Mouse (Mus musculus): ENCODE results near the gene Gpr162. TPM values are rescaled to one million over a fixed set of nuclear protein-coding genes. Genes with fewer than 3 reads are reported as not detected.
A peak's percentile ranks its signal among the peaks of the same experiment; 100 is the strongest.
"Not testable (repeated sequence)": the region's sequence is repeated elsewhere in the genome, so short reads cannot be mapped to it uniquely, and the experiment has no call there.

Gpr162 gene
- polyA plus RNA-seq, 1 experiment: not detected

DNA sequence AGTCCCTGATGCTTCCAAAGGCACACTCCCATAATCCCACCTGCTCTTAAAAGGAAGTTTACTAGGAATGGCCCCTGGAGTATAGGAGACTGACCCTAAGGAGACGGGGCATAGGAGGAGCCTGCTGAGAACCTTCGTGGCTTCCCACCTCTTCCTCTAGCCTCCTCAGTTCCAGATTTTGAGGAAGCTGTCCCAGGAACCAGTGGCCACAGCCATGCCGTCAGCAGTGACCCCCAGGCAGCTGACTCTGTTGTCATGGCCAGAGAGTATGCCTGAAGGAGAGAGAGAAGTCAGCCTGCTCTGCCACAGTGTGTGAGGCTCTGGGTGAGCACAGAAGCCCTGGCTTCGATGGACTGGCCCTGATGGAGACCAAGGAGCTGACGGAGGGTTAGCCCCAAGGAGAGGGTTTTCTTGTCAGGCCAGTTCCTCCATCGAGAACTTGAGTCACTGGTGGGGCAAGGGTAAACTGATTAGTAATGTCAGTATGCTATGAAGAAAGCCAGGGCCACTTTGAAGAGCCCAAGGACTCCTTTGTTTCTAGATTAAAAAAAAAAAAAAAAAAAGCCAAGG is 29.2 kb downstream of the Gpr162 start:
- Histone ChIP-seq H3K27ac (replicated peaks; ENCODE audit: low read depth, low read length) (peak overlapping the region; percentile 57), H3K4me1 (ENCODE audit: control insufficient read depth, insufficient read depth, insufficient read length, low read length) (0 out of 2 replicates have a peak, but pooled peaks cover 3% of the 10 kb centered on the region), H3K4me3 (ENCODE audit: insufficient read depth, low read depth, low read length) (no peak overlapping the region)

DNA sequence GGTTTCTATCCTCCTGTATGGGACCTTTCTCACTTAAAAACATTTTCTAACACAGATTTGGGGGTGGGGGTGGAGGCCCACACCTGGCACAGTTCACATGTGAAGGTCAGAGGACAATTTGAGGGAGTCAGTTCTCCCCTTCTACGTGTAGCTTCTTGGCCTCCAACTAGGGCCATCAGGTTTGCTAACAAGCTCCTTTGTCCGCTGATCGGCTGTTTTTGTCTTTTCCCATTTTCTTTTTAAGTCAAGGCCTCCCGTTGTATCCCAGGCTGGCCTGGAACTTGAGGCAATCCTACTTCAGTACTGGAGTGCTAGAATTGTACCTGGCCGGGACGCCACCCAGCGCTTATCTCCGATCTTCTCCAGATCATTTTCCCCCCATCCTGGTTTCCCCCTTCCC is 32.1 kb downstream of the Gpr162 start:
- no peak overlapping the region for H3K4me3 ChIP-seq (ENCODE audit: insufficient read depth, low read depth, low read length)
- no peak overlapping the region for H3K27ac ChIP-seq (replicated peaks; ENCODE audit: low read depth, low read length)
- H3K4me1 ChIP-seq (ENCODE audit: control insufficient read depth, insufficient read depth, insufficient read length, low read length): 0 out of 2 replicates have a peak, but pooled peaks cover 6% of the 10 kb centered on the region

DNA sequence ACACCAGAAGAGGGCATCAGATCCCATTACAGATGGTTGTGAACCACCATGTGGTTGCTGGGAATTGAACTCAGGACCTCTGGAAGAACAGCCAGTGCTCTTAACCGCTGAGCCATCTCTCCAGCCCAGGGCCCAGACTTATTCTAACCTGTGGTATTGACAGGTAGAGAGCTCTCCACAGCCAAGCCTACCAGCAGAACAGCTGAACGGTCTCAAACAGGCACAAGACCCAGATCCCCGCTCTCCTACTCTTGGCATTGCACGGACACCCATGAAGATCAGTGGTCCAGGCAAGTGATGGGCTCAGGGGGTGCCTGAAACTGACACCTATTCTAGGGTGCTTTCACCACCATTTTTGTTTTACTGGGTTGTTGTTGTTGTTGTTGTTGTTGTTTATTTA is 32.6 kb downstream of the Gpr162 start:
- not testable (repeated sequence) for H3K4me3 ChIP-seq (ENCODE audit: insufficient read depth, low read depth, low read length); H3K27ac ChIP-seq (replicated peaks; ENCODE audit: low read depth, low read length)

DNA sequence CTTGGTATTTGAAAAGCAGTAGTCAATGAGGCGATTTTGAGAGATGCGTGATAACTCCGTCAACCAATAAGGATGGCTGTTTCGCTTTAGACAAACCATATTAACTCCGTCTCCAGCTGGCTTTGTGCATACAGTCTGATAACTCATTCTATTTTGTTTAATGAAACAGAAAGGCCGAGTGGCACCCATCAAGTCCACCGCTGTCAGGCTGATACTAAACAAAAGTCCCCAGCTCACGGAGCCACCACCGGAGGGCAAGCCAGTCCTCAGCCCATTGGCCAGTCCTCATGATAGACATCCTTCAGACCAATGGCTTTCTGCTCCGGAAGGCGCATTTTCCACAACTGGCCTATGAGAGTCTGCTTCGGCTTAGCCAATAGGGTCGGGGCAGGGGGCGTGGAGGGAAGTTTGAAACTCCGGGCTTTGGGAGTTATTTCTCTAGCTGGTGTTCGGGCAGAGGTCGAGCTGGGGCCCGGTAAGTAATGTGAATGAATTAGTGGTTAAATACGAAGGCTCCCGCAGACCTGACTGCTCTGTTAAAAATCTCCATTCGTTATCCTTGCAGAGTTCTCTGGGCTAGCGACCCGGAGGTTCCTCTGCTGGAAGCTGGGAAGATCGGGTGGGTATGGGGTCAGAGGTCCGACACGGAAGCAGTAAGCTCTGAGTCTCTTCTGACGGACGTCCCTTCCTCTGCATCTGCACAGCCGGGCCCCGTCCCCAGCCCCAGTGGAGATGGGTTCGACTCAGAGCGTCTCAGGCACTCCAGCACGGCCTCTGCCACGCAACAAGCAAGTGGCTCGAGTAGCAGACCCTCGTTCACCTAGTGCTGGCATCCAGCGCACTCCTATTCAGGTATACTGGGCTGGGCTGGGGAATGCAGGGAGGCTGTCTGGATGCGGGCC is 33.7 kb downstream of the Gpr162 start:
- peak overlapping the region; percentile 33 for H3K27ac ChIP-seq (replicated peaks; ENCODE audit: low read depth, low read length)
- peak overlapping the region; percentile 64 for H3K4me3 ChIP-seq (ENCODE audit: insufficient read depth, low read depth, low read length)
- H3K4me1 ChIP-seq (ENCODE audit: control insufficient read depth, insufficient read depth, insufficient read length, low read length): 0 out of 2 replicates have a peak, but pooled peaks cover 6% of the 10 kb centered on the region

More for the DNA sequence above, 32.6 kb downstream of the Gpr162 start:
- not testable (repeated sequence) for H3K4me1 ChIP-seq (ENCODE audit: control insufficient read depth, insufficient read depth, insufficient read length, low read length)

DNA sequence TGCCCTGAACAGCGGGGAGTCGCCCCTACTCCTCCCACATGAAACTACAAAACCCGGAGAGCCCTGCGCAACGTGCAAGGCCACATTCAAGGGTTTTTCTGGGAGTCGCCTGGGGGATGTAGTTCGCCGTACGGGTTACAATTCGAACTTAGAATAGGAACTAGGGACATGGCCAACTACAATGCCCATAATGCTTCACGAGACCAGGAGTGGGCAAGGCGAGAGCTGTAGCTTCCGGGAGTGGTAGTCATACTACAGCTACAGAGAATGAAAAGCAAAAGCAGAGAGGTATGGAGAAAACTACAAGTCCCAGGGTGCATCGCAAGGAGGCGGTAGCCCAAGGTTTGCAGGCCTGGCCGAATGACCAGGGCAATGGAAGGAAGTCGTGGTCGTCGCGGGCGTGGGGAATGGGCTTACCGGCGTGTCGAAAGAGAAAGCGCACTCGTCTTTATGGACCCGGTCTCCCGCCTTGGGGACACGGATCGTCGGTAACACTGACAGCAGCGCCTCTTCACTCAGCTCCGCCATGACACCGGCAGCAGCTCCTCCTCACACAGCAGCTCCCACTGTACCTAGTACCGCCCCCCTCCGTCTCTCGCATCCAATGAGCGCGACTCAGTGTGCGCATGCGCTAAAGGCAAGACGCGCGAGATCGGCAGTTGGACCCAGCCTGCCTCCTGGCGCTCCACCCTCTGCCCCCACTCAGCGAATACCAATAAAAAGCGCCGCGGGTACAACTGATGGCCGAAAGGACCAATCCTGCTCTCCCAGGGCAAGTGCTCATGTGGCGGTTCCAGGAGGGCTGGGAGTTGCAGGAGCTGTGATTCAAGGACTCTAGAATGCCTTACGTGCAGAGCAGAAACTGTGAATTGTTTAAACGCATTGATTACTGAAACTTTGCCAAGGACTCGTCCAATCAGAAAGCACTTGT is 34.6 kb downstream of the Gpr162 start, which contains the start of the genes Usp5 and Cdca3:
Gene Usp5 (minus strand): TSS at position 617 of the 931 bp plus-strand sequence.
Gene Cdca3 (plus strand): TSS at position 680 of the 931 bp plus-strand sequence.
- 0 out of 2 replicates have a peak, but pooled peaks cover 6% of the 10 kb centered on the region for H3K4me1 ChIP-seq (ENCODE audit: control insufficient read depth, insufficient read depth, insufficient read length, low read length)

DNA sequence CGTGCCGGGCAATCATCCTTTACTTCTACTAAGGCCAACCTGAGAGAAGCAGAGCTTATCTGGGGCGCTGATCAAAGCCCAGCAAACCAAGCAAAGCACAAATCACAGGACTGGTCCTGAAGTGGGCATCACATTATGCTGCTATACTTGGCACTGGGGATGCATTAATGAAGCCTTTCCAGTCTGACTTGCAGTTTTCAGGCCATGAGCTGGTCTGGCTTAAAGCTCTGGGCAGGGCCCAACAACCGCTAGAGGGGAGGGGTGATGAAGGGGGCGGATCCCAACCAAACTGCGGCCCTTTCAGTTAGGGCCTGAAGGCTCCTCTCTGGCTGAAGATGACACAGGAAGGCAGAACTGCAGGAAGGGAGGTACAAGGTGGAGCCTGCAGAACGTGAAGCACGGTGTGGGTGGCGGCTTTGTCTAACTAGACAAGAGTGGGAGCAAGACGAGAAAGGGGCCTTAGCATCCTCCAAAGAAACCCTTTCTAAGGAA is 35.6 kb downstream of the Gpr162 start:
- Histone ChIP-seq H3K4me1 (ENCODE audit: control insufficient read depth, insufficient read depth, insufficient read length, low read length) (0 out of 2 replicates have a peak, but pooled peaks cover 6% of the 10 kb centered on the region), H3K4me3 (ENCODE audit: insufficient read depth, low read depth, low read length) (peak overlapping the region; percentile 59), H3K27ac (replicated peaks; ENCODE audit: low read depth, low read length) (no peak overlapping the region)

More for the DNA sequence above, 34.6 kb downstream of the Gpr162 start, which contains the start of the genes Usp5 and Cdca3:
- peak within 1 kb of the TSS; percentile 88 for H3K27ac ChIP-seq (replicated peaks; ENCODE audit: low read depth, low read length)
- H3K4me3 ChIP-seq (ENCODE audit: insufficient read depth, low read depth, low read length): peak within 1 kb of the TSS; percentile 77

DNA sequence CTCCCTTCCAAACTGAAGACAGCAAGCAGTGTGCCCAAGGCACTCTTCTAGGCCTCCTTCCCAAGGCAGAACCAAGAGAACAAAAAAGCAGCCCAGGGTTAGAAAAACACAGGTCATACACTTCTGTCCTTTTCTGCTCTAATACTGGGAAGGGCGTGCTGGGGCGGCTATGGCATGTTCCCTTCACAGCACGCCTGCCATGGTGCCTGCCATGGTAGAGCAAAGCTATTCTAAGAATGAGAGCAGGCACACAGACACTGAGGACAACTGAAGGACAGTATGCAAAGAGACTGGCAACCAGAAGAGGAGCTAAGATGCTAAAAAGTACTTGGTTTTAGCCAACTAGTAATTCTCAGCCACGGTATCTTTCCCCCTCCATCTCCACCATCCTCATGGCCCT is 41.7 kb downstream of the Gpr162 start:
- Histone ChIP-seq H3K27ac (replicated peaks; ENCODE audit: low read depth, low read length) (no peak overlapping the region), H3K4me3 (ENCODE audit: insufficient read depth, low read depth, low read length) (no peak overlapping the region), H3K4me1 (ENCODE audit: control insufficient read depth, insufficient read depth, insufficient read length, low read length) (no peaks in the 10 kb centered on the region)

DNA sequence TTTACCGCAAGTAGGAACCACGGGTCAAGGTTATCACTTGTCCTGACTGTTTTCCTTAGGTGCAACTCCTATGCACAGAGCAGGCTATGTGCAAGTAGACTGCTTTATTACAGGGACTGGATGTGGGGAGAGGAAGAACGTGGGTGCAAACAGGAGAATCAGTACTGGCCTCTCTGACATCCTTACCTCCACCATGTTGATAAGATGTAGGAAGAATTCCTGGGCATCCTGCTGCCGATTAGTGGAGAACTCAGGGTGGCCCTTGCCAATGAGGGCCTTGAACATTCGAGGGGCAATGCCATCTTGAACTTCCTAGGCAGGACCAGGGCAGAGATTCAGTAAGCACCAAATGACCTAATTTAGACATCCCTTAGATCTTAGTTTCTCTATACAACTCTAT is 42.9 kb downstream of the Gpr162 start:
- Histone ChIP-seq H3K27ac (replicated peaks; ENCODE audit: low read depth, low read length) (no peak overlapping the region), H3K4me1 (ENCODE audit: control insufficient read depth, insufficient read depth, insufficient read length, low read length) (no peaks in the 10 kb centered on the region), H3K4me3 (ENCODE audit: insufficient read depth, low read depth, low read length) (no peak overlapping the region)

DNA sequence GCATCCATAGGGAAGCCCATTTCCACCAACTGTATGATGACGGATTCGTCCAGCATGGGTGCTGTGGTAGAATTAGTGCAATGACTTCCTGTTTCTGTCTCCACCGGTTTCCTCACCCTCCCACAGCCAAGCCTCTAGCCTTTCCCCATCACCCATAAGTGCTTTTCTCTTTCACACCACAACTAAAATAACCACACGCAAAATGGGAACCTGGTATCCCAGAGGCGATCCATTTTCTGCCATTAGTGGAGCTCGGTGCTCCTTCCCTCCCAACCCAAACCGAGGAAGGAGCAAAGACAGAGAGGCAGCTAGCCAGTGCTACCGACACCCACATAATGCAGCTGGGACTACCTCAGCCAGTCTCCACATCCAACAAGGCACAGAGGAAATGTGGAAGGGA is 45.8 kb downstream of the Gpr162 start:
- Histone ChIP-seq H3K27ac (replicated peaks; ENCODE audit: low read depth, low read length) (no peak overlapping the region), H3K4me3 (ENCODE audit: insufficient read depth, low read depth, low read length) (no peak overlapping the region), H3K4me1 (ENCODE audit: control insufficient read depth, insufficient read depth, insufficient read length, low read length) (peaks cover 4% of the 10 kb centered on the region)

DNA sequence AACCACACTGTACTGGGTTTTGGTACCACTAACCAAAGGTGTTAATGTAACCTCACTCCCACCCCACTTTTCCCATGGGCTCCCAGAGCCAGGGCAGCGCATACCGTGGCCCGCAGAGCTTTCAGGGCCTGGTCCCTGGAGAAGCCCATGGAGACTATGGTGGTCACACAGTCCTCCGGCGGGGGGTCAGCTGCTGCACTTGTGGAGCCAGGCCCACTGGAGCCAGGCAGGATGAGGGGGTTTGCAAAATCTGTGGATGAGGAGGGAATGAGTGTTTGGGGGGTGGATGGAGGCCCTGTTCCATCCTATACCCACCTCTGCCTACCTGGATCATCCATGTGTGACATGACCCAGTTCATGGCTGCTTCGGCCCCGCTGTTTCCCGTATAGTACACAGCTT is 46.2 kb downstream of the Gpr162 start:
- Histone ChIP-seq H3K27ac (replicated peaks; ENCODE audit: low read depth, low read length) (no peak overlapping the region), H3K4me1 (ENCODE audit: control insufficient read depth, insufficient read depth, insufficient read length, low read length) (peaks cover 7% of the 10 kb centered on the region)

DNA sequence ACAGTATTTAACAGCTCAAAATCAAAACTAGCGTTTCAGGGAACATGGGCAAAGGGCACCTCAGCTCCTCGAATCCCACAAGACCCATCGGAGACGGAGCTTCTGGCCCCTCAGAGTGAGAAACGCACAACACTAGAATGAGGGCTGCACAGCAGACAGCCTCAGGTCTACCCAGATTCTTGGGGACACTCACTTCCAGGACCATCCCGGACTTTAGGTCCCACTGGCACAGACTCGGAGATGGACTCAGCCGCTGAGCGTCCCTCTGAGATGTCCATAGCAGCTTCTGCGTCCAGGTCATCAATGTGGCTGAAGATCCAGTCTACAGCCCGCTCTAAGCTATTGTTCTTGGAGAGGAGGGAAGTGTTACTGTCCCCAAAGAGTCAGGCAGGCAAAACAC is 46.7 kb downstream of the Gpr162 start:
- Histone ChIP-seq H3K4me3 (ENCODE audit: insufficient read depth, low read depth, low read length) (no peak overlapping the region), H3K27ac (replicated peaks; ENCODE audit: low read depth, low read length) (no peak overlapping the region)

More for the DNA sequence above, 46.2 kb downstream of the Gpr162 start:
- H3K4me3 ChIP-seq (ENCODE audit: insufficient read depth, low read depth, low read length): no peak overlapping the region

DNA sequence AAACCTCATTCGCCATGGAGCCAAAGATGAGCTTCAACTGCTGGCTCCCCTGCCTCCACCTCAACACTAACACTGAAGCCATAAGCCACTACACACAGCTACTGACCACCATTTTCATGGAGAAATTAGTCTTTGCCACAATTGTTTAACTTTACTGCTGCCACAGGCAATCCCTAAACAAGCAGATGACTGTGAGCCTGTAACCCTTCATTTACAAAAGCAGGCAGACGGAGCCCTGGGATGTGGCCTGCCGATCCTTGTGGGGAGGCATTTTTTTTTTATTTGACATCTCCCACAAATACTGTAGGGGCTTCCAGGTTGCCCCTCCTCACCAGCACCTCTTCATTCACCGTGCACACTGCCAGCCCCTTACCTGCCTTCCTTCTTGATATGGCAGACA is 47.2 kb downstream of the Gpr162 start:
- H3K27ac ChIP-seq (replicated peaks; ENCODE audit: low read depth, low read length): no peak overlapping the region
- H3K4me3 ChIP-seq (ENCODE audit: insufficient read depth, low read depth, low read length): no peak overlapping the region
- peaks cover 7% of the 10 kb centered on the region for H3K4me1 ChIP-seq (ENCODE audit: control insufficient read depth, insufficient read depth, insufficient read length, low read length)

More for the DNA sequence above, 46.7 kb downstream of the Gpr162 start:
- H3K4me1 ChIP-seq (ENCODE audit: control insufficient read depth, insufficient read depth, insufficient read length, low read length): peaks cover 7% of the 10 kb centered on the region

DNA sequence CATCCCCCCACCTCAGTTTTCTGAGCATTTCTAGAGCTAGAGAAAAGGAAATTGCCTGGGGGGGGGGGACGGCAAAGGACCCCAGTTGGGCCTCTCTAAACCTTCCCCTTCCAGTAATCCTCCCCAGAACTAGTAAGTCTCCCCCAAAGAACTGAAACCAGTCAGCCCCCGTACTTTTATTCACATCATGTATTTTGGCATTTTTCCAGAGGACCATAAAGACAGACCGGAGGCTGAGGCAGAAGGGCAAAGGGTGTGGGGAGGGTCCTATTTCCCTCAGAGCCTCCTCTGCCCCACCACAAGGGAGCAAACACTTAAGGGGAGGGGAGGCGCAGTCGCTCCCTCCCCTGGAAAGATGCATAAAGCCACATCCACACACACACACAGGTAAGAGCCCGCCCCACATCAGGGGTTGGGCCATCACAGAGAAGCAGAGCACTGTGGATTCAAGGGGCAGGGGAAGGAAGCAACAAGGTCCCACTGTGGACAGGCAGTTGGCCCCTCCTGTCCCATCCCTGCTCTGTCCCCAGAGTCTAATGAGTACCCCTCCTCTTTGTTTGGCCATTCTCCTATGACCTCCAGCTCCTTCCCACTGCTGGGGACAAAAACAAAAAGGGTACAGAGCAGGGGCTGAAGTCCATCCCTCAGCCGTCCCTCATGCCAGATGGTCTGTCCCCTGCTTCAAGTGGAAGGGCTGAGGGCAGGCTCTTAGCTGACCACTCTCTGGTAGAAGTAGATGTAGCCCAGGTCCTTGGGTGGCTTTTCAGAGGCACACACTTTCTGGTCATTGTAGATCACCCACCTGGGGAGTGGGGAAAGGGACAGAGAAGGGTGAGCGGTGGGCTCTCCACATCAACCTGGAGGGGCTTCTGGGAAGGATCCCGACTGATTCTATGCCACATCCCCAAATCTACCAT is 48.7 kb downstream of the Gpr162 start:
- Histone ChIP-seq H3K4me1 (ENCODE audit: control insufficient read depth, insufficient read depth, insufficient read length, low read length) (peaks cover 7% of the 10 kb centered on the region), H3K4me3 (ENCODE audit: insufficient read depth, low read depth, low read length) (no peak overlapping the region), H3K27ac (replicated peaks; ENCODE audit: low read depth, low read length) (no peak overlapping the region)

DNA sequence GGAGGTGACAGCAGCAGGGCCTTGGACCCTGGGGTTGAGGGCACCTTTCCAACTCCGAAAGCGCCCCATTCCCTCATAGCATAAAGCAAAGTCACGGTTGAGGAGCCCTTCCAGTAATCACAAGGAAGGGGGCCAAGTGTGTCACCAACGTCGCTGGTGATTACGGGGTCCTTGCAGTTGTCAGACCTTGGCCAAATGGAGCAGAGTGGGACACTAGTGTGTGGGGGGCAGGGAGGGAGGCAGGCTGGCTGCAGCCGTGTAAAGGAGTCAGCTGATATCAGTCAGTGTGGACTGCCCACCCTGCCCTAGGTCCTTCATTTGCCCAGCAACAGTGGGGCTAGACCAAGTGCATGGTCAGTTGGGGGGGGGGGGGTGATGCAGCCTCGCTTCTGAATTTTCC is 49.3 kb downstream of the Gpr162 start:
- Histone ChIP-seq H3K27ac (replicated peaks; ENCODE audit: low read depth, low read length) (no peak overlapping the region), H3K4me3 (ENCODE audit: insufficient read depth, low read depth, low read length) (0 out of 2 replicates have a peak overlapping the region, but pooled peaks have one; percentile 22), H3K4me1 (ENCODE audit: control insufficient read depth, insufficient read depth, insufficient read length, low read length) (peaks cover 9% of the 10 kb centered on the region)

Data from brown adipose tissue, adult 24 weeks (tissue).